Mouse (Mus musculus) bone marrow, adult 2 months (tissue): ENCODE measurements around the gene Lurap1l.

ENCODE experiments used
- CTCF ChIP-seq: fragments of 200-500 bp; IDR thresholded peaks from 2 replicates; pipeline ENCODE4 v1.5.1; 2011; ENCODE audit warnings: low read length, control low read depth; ENCODE audit not compliant: control insufficient read depth, insufficient read depth
- POLR2A ChIP-seq: fragments of 200-500 bp; IDR thresholded peaks from 2 replicates; pipeline ENCODE4 v1.6.1; 2011; ENCODE audit warnings: low read depth, mild to moderate bottlenecking, control low read depth, low read length, borderline replicate concordance; ENCODE audit not compliant: control insufficient read depth

GRCm38 (mm10) chr4:80924815-80925214 lies 14.4 kb downstream of the Lurap1l start:
- no peak for TF ChIP-seq CTCF
- TF ChIP-seq POLR2A = no peak
